Comparison of ENCODE assay signal across 13 mouse cellular contexts in genomic region chr4:109656301-109656700, GRCm38 (mm10). TPM values are rescaled to one million over a fixed set of nuclear protein-coding genes. Genes with fewer than 3 reads are reported as not detected.
DNase-seq lines count a peak whose midpoint lies in the region; ATAC-seq and TF ChIP-seq lines count a peak whose summit lies in the region.
"Had no signal": no experiment of that assay in that cellular context is flagged by ENCODE, and none has a peak within 500 bp of the region (broad histone marks: within the 10 kb centered on the region; RNA-seq: fewer than 3 reads in every experiment).

No protein-coding gene starts in this region.

- TF ChIP-seq CTCF in hindbrain, postnatal 0 days (IDR thresholded peaks at IDR 0.05; ENCODE audit: low read depth): no peak
- TF ChIP-seq CTCF in liver, postnatal 0 days (IDR thresholded peaks at IDR 0.05; ENCODE audit: low read depth): no peak

- no peak overlapping the region for H3K27ac ChIP-seq in hindbrain, embryonic 10.5 days
- H3K27ac ChIP-seq in hindbrain, postnatal 0 days: no peak overlapping the region
- H3K27ac ChIP-seq in liver, postnatal 0 days (ENCODE audit: low read depth): no peak overlapping the region
- H3K27ac ChIP-seq: forebrain, embryonic 12.5 days; hindbrain, embryonic 14.5 days; limb, embryonic 15.5 days; stomach, postnatal 0 days had no signal

- H3K27me3 ChIP-seq in hindbrain, embryonic 10.5 days (ENCODE audit: insufficient read depth, poor library complexity, severe bottlenecking): peaks cover 98% of the 10 kb centered on the region
- H3K27me3 ChIP-seq in hindbrain, postnatal 0 days (ENCODE audit: insufficient read depth, low read length): peaks cover 28% of the 10 kb centered on the region
- peaks cover 56% of the 10 kb centered on the region for H3K27me3 ChIP-seq in liver, postnatal 0 days (ENCODE audit: insufficient read depth, low read length)
- H3K27me3 ChIP-seq in myocyte (ENCODE audit: control insufficient read depth, insufficient read depth, insufficient read length): no peaks in the 10 kb centered on the region

- no peak for TF ChIP-seq EP300 in liver, postnatal 0 days (IDR thresholded peaks at IDR 0.05; ENCODE audit: low read depth)

- no peaks in the 10 kb centered on the region for H3K36me3 ChIP-seq in hindbrain, embryonic 10.5 days
- H3K36me3 ChIP-seq in hindbrain, postnatal 0 days (ENCODE audit: insufficient read depth, low read length): no peaks in the 10 kb centered on the region
- peaks cover 2% of the 10 kb centered on the region; the same call in 1 of the 2 replicates for H3K36me3 ChIP-seq in liver, postnatal 0 days (replicated peaks; ENCODE audit: insufficient read depth, low read length)
- H3K36me3 ChIP-seq in myocyte (ENCODE audit: control insufficient read depth, insufficient read depth): no peaks in the 10 kb centered on the region
- H3K36me3 ChIP-seq: forebrain, embryonic 12.5 days; limb, embryonic 15.5 days had no signal

- no peak overlapping the region for H3K4me2 ChIP-seq in hindbrain, postnatal 0 days (ENCODE audit: low read depth, low read length)
- peak overlapping the region; percentile 87; the same call in 1 of the 2 replicates for H3K4me2 ChIP-seq in liver, postnatal 0 days (ENCODE audit: low read depth, low read length)
- H3K4me2 ChIP-seq in myocyte (ENCODE audit: low read depth): peak overlapping the region; percentile 83

- TF ChIP-seq POLR2A in myocyte (IDR thresholded peaks at IDR 0.05; ENCODE audit: insufficient read length, low read depth): no peak

- H3K9me3 ChIP-seq in hindbrain, embryonic 10.5 days: no peaks in the 10 kb centered on the region
- H3K9me3 ChIP-seq in hindbrain, postnatal 0 days (ENCODE audit: low read length): no peaks in the 10 kb centered on the region
- no peaks in the 10 kb centered on the region for H3K9me3 ChIP-seq in liver, postnatal 0 days (ENCODE audit: low read length)
- H3K9me3 ChIP-seq: forebrain, embryonic 12.5 days; limb, embryonic 15.5 days had no signal

- no peak for ATAC-seq in hindbrain, postnatal 0 days
- no peak for ATAC-seq in liver, postnatal 0 days

- 7% methylated on average over 4 of the region's 4 CpGs for WGBS in hindbrain, embryonic 10.5 days
- 33% methylated on average over 4 of the region's 4 CpGs for WGBS in hindbrain, postnatal 0 days
- WGBS in liver, postnatal 0 days (ENCODE audit: insufficient replicate concordance): 29% methylated on average over 4 of the region's 4 CpGs

- H3K9ac ChIP-seq in hindbrain, postnatal 0 days (replicated peaks; ENCODE audit: low read length): no peak overlapping the region
- H3K9ac ChIP-seq in liver, postnatal 0 days (replicated peaks): no peak overlapping the region
- H3K9ac ChIP-seq: forebrain, embryonic 12.5 days; hindbrain, embryonic 14.5 days had no signal

- H3K4me3 ChIP-seq in hindbrain, embryonic 10.5 days: no peak overlapping the region
- H3K4me3 ChIP-seq in hindbrain, postnatal 0 days (ENCODE audit: low read length): no peak overlapping the region
- no peak overlapping the region; the same call in 1 of the 2 replicates for H3K4me3 ChIP-seq in liver, postnatal 0 days (ENCODE audit: low read depth, low read length)
- H3K4me3 ChIP-seq in myocyte: peak overlapping the region; percentile 44

- peaks cover 10% of the 10 kb centered on the region for H3K79me2 ChIP-seq in myocyte (ENCODE audit: control insufficient read depth, insufficient read depth)

- no peak overlapping the region for H3ac ChIP-seq in myocyte (ENCODE audit: control insufficient read depth, insufficient read length)

- peaks cover 13% of the 10 kb centered on the region for H3K4me1 ChIP-seq in hindbrain, embryonic 10.5 days (replicated peaks)
- peaks cover 4% of the 10 kb centered on the region; the same call in 1 of the 2 replicates for H3K4me1 ChIP-seq in hindbrain, postnatal 0 days (ENCODE audit: insufficient read depth, low read length)
- H3K4me1 ChIP-seq in liver, postnatal 0 days (ENCODE audit: insufficient read depth): peaks cover 5% of the 10 kb centered on the region

- DNase-seq in adrenal gland, adult (ENCODE audit: inconsistent age in 2 of 2, low spot score in 1 of 2): peak; percentile 18 to 82
- no peak for DNase-seq in adrenal gland, postnatal 36 days
- DNase-seq in hindbrain, embryonic 10.5 days (ENCODE audit: low spot score): peak; percentile 13
- no peak for DNase-seq in hindbrain, postnatal 0 days (ENCODE audit: low spot score)
- DNase-seq in liver, postnatal 0 days: no peak
- DNase-seq in liver: no peak
- DNase-seq in right cerebral cortex, postnatal 4 days: no peak
- DNase-seq: right cerebral cortex, adult 18-20 months had no signal

TF ChIP-seq in myocyte, 11 proteins besides CTCF, POLR2A, EP300 and RAD21:
- no peak for TF ChIP-seq CEBPB (IDR thresholded peaks at IDR 0.05; ENCODE audit: insufficient read depth, poor library complexity, severe bottlenecking)
- TF ChIP-seq MYOD1 (IDR thresholded peaks at IDR 0.05; ENCODE audit: control insufficient read depth in 1 of 3, insufficient read length in 2 of 3, low read depth in 2 of 3): no peak
- no peak for TF ChIP-seq REST (IDR thresholded peaks at IDR 0.05; ENCODE audit: insufficient read depth, insufficient read length)
- no peak for TF ChIP-seq TCF3 (IDR thresholded peaks at IDR 0.05; ENCODE audit: insufficient read length, low read depth)
- no peak for TF ChIP-seq MYOG (IDR thresholded peaks at IDR 0.05; ENCODE audit: control insufficient read depth in 1 of 3, insufficient read depth in 1 of 3, insufficient read length in 2 of 3, low read depth in 2 of 3)
- no peak for TF ChIP-seq E2F4 (IDR thresholded peaks at IDR 0.05; ENCODE audit: insufficient read depth)
- no peak for TF ChIP-seq TCF12 (IDR thresholded peaks at IDR 0.05; ENCODE audit: insufficient read depth, poor library complexity, severe bottlenecking)
- no peak for TF ChIP-seq MAX (IDR thresholded peaks at IDR 0.05; ENCODE audit: low read depth)
- no peak for TF ChIP-seq SRF (IDR thresholded peaks at IDR 0.05; ENCODE audit: control insufficient read depth, insufficient read length, low read depth)
- TF ChIP-seq USF1 (IDR thresholded peaks at IDR 0.05; ENCODE audit: low read depth): no peak
- no peak for TF ChIP-seq POLR2AphosphoS2 (IDR thresholded peaks at IDR 0.05; ENCODE audit: insufficient read length, low read depth)

RNA-seq across cellular contexts. Expression of gene Cdkn2c, which starts 10.7 kb away (rescaled TPM):
- 10 to 100 TPM; 45.9 to 53.2 TPM for total RNA-seq in adrenal gland, postnatal 36 days (2021)
- 3.2 and 4.2 TPM in 2 replicates for polyA plus RNA-seq in hindbrain, embryonic 10.5 days (2016; fragmentation: Nextera tagmentation; extraction: Ambion mirVana)
- total RNA-seq in hindbrain, postnatal 0 days (2014; rRNA removed): 9.6 and 14.3 TPM in 2 replicates
- polyA plus RNA-seq in hindbrain, postnatal 0 days (2015; fragmentation: Nextera tagmentation; extraction: Ambion mirVana): 6.2 and 6.3 TPM in 2 replicates
- polyA plus RNA-seq in liver, postnatal 0 days (2015; fragmentation: Nextera tagmentation; extraction: Ambion mirVana): 11.1 and 13.4 TPM in 2 replicates
- 17.3 TPM for polyA plus RNA-seq in myocyte (2012; fragmentation: generic; extraction: Trizol)

RNA-seq across cellular contexts. Expression of gene Faf1, which starts 20.1 kb away (rescaled TPM):
- total RNA-seq in adrenal gland, postnatal 36 days (2021): 10 to 100 TPM; 29.9 to 30.3 TPM
- polyA plus RNA-seq in hindbrain, embryonic 10.5 days (2016; fragmentation: Nextera tagmentation; extraction: Ambion mirVana): 29.4 and 32.5 TPM in 2 replicates
- total RNA-seq in hindbrain, postnatal 0 days (2014; rRNA removed): 38.2 and 40.5 TPM in 2 replicates
- polyA plus RNA-seq in hindbrain, postnatal 0 days (2015; fragmentation: Nextera tagmentation; extraction: Ambion mirVana): 29.6 and 30.1 TPM in 2 replicates
- 10.6 and 10.9 TPM in 2 replicates for polyA plus RNA-seq in liver, postnatal 0 days (2015; fragmentation: Nextera tagmentation; extraction: Ambion mirVana)
- 30.1 TPM for polyA plus RNA-seq in myocyte (2012; fragmentation: generic; extraction: Trizol)

Comparison
In these comparisons a context has a peak if more than half of its experiments do, and no peak if none do; other contexts are left out.
1. DNase-seq: peak in adrenal gland, adult (2 of 2) and hindbrain, embryonic 10.5 days (single experiment); none in adrenal gland, postnatal 36 days (0 of 2), hindbrain, postnatal 0 days (single experiment), liver, postnatal 0 days (single experiment), liver (single experiment) and right cerebral cortex, postnatal 4 days (single experiment).